Mouse (Mus musculus): ENCODE results near the gene Myo1e. TPM values are rescaled to one million over a fixed set of nuclear protein-coding genes. Genes with fewer than 3 reads are reported as not detected.
"Not testable (repeated sequence)": the region's sequence is repeated elsewhere in the genome, so short reads cannot be mapped to it uniquely, and the experiment has no call there.

Gene Myo1e
- total and polyA plus RNA-seq, 3 experiments: 82.3 to 186 (median 98.7) TPM

DNA sequence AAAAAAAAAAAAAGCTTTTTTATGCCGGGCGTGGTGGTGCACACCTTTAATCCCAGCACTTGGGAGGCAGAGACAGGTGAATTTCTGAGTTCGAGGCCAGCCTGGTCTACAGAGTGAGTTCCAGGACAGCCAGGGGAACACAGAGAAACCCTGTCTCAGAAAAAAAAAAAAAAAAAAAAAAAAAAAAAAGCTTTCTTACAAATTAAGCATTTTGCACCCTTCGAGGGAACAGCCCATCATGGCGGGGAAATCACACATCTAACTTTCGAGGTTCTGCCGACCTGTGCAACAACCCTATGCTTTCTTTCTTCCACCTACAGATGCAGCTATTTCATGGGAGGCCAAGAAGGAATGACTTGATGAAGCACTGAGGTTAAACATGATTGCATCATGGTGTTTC, 48.9 kb downstream of the Myo1e start:
- in situ Hi-C loops (cut with MboI; ENCODE audit: low pct_ligation_motif_present, low pct_unique_long_range_greater_than_20kb, low sequenced_read_pairs); H3K4me3 ChIP-seq (replicated peaks in 1 of 3; ENCODE audit: low read depth in 2 of 3, low read length in 2 of 3, poor library complexity in 1 of 3); H3K9me3 ChIP-seq (replicated peaks; ENCODE audit: low read length); DNase-seq (ENCODE audit: extremely low read depth); H3K9ac ChIP-seq (ENCODE audit: insufficient read depth, low read depth); dilution Hi-C loops (cut with MboI; ENCODE audit: extremely low pct_ligation_motif_present, extremely low pct_unique_long_range_greater_than_20kb, low sequenced_read_pairs); H3K27me3 ChIP-seq (replicated peaks); H3K4me2 ChIP-seq (ENCODE audit: insufficient read depth, low read depth, poor library complexity, severe bottlenecking): not testable (repeated sequence)
- Histone ChIP-seq H3K79me2 (replicated peaks; ENCODE audit: control insufficient read depth, extremely low read depth, insufficient read depth, poor library complexity, severe bottlenecking) (peaks cover 70% of the 10 kb centered on the region), H3K27ac (ENCODE audit: insufficient read depth, low read depth) (peak overlapping the region; percentile 27; the same call in 1 of the 2 replicates), H3K4me1 (ENCODE audit: control insufficient read depth in 1 of 2, insufficient read depth in 2 of 2) (peaks cover 60 to 97% of the 10 kb centered on the region in 2 experiments), H3K36me3 (replicated peaks in 1 of 2; ENCODE audit: control insufficient read depth in 1 of 2, insufficient read depth in 1 of 2, low read length in 1 of 2) (peaks cover 0 to 68% of the 10 kb centered on the region in 2 experiments)
- TF ChIP-seq ZNF384 (IDR thresholded peaks at IDR 0.05; ENCODE audit: low read depth, low read length): peak; percentile 79

DNA sequence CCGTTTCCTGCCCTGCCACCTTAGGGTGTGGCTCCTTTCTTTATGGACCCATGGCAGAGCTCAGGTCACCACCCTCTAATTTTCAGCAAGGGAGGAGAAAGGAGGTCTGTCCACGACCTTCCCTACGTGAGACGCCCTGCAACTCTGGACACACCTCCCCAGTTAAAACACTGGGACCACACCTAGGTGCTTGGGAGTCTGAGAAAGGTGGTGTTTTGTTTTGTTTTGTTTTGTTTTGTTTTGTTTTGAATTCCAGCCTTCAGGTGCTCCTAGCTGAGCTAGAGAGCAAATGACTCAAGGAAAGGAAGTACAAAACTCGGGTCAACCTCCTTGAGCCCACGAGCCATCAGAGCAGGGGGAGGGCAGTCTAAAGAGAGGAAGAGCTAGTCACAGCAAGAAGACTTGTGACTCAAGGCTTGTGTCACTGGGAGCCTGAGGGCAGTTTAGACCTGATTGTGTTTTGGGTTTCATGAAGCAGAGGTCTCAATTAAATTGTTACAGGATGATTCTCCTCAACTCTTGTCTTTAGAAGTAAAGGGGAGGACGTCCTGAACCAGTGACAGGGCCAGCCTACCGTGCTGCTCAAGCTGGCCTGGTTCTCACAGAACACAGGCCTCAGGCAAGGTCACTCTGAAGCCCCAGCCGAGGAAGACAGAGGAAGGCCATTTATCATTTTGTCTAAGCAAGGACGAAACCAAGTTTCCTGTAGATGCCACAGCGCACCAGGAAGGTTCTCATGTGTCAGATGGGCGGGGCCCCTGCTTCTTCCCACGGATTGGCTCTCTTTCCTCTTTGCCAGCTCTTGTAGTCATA, 50.3 kb downstream of the Myo1e start:
- H3K36me3 ChIP-seq (replicated peaks in 1 of 2; ENCODE audit: control insufficient read depth in 1 of 2, insufficient read depth in 1 of 2, low read length in 1 of 2): peaks cover 0 to 64% of the 10 kb centered on the region in 2 experiments
- no peak overlapping the region for H3K4me3 ChIP-seq (replicated peaks in 1 of 3; ENCODE audit: low read depth in 2 of 3, low read length in 2 of 3, poor library complexity in 1 of 3)
- dilution Hi-C loops (cut with MboI; ENCODE audit: extremely low pct_ligation_motif_present, extremely low pct_unique_long_range_greater_than_20kb, low sequenced_read_pairs) (no loop called here), in situ Hi-C loops (cut with MboI; ENCODE audit: low pct_ligation_motif_present, low pct_unique_long_range_greater_than_20kb, low sequenced_read_pairs) (no loop called here)
- peak overlapping the region; percentile 6 for H3K4me2 ChIP-seq (ENCODE audit: insufficient read depth, low read depth, poor library complexity, severe bottlenecking)
- H3K79me2 ChIP-seq (replicated peaks; ENCODE audit: control insufficient read depth, extremely low read depth, insufficient read depth, poor library complexity, severe bottlenecking): peaks cover 60% of the 10 kb centered on the region
- H3K4me1 ChIP-seq (ENCODE audit: control insufficient read depth in 1 of 2, insufficient read depth in 2 of 2): peaks cover 56 to 97% of the 10 kb centered on the region in 2 experiments
- H3K27me3 ChIP-seq (replicated peaks): no peaks in the 10 kb centered on the region
- no peaks in the 10 kb centered on the region for H3K9me3 ChIP-seq (replicated peaks; ENCODE audit: low read length)
- peak; percentile 80 for DNase-seq (ENCODE audit: extremely low read depth)
- H3K27ac ChIP-seq (ENCODE audit: insufficient read depth, low read depth): peak overlapping the region; percentile 63
- peak overlapping the region; percentile 30; the same call in 1 of the 2 replicates for H3K9ac ChIP-seq (ENCODE audit: insufficient read depth, low read depth)
- TF ChIP-seq HCFC1 (IDR thresholded peaks at IDR 0.05; ENCODE audit: low read depth, low read length) (no peak), MYC (IDR thresholded peaks at IDR 0.05; ENCODE audit: low read depth, low read length) (no peak), MAX (IDR thresholded peaks at IDR 0.05; ENCODE audit: low read length) (no peak), BHLHE40 (IDR thresholded peaks at IDR 0.05; ENCODE audit: low read depth, low read length) (peak; percentile 29; the same call in 1 of the 2 replicates), ETS1 (conservative IDR thresholded peaks at IDR 0.05; ENCODE audit: low read depth, low read length) (no peak; the same call in 1 of the 2 replicates), SMC3 (IDR thresholded peaks at IDR 0.05; ENCODE audit: low read depth, low read length) (no peak), MAFK (IDR thresholded peaks at IDR 0.05; ENCODE audit: insufficient replicate concordance, low read length) (no peak), CTCF (conservative IDR thresholded peaks at IDR 0.05 in 1 of 2, IDR thresholded peaks at IDR 0.05 in 1 of 2; ENCODE audit: low read depth in 2 of 2, low read length in 2 of 2) (no peak), MAZ (IDR thresholded peaks at IDR 0.05; ENCODE audit: low read depth, low read length) (0 out of 2 replicates have a peak, but pooled peaks have one; percentile 14), KAT2A (IDR thresholded peaks at IDR 0.05; ENCODE audit: insufficient replicate concordance, low read length) (no peak), ZC3H11A (IDR thresholded peaks at IDR 0.05; ENCODE audit: low read depth, low read length) (no peak), CHD1 (IDR thresholded peaks at IDR 0.05; ENCODE audit: low read depth, low read length) (no peak), MEF2A (IDR thresholded peaks at IDR 0.05; ENCODE audit: borderline replicate concordance, low read depth, low read length) (no peak), IRF4 (IDR thresholded peaks at IDR 0.05; ENCODE audit: low read depth, low read length) (no peak), POLR2A (IDR thresholded peaks at IDR 0.05; ENCODE audit: low read depth, low read length) (0 out of 2 replicates have a peak, but pooled peaks have one; percentile 30), ZMIZ1 (IDR thresholded peaks at IDR 0.05; ENCODE audit: low read depth, low read length) (no peak), ELF1 (IDR thresholded peaks at IDR 0.05; ENCODE audit: low read depth, low read length) (0 out of 2 replicates have a peak, but pooled peaks have one; percentile 7), TBP (conservative IDR thresholded peaks at IDR 0.05; ENCODE audit: low read depth, low read length) (0 out of 2 replicates have a peak, but pooled peaks have one; percentile 27), TCF12 (IDR thresholded peaks at IDR 0.05; ENCODE audit: low read depth, low read length) (no peak), USF1 (IDR thresholded peaks at IDR 0.05; ENCODE audit: low read depth, low read length) (no peak), POLR2AphosphoS2 (IDR thresholded peaks at IDR 0.05; ENCODE audit: low read depth, low read length) (no peak), E2F4 (IDR thresholded peaks at IDR 0.05; ENCODE audit: insufficient replicate concordance, low read depth, low read length) (no peak), ZNF384 (IDR thresholded peaks at IDR 0.05; ENCODE audit: low read depth, low read length) (no peak), GABPA (IDR thresholded peaks at IDR 0.05; ENCODE audit: insufficient replicate concordance, low read depth, low read length) (no peak), USF2 (conservative IDR thresholded peaks at IDR 0.05; ENCODE audit: low read depth, low read length) (no peak), MXI1 (IDR thresholded peaks at IDR 0.05; ENCODE audit: low read depth, low read length) (no peak), JUN (IDR thresholded peaks at IDR 0.05; ENCODE audit: insufficient read depth, low read depth, low read length) (no peak), UBTF (IDR thresholded peaks at IDR 0.05; ENCODE audit: low read depth, low read length) (no peak; the same call in 1 of the 2 replicates), NRF1 (IDR thresholded peaks at IDR 0.05; ENCODE audit: low read depth, low read length) (no peak), EP300 (IDR thresholded peaks at IDR 0.05; ENCODE audit: low read length) (no peak), ZKSCAN1 (IDR thresholded peaks at IDR 0.05; ENCODE audit: borderline replicate concordance, low read depth, low read length) (no peak)
